Mouse (Mus musculus) thymus, adult 2 months (tissue): ENCODE measurements at regions not wholly inside any gene's neighbourhood (a gene's known extent, or its start where the extent isn't known, plus 50 kb on each side); places are given as distances from the start of the nearest gene placed in this dataset.
A peak's percentile ranks its signal among the peaks of the same experiment; 100 is the strongest.

Experiments
- DNase-seq: peaks from one replicate; pipeline ENCODE4 v3.0.0; 2021
- H3K27ac ChIP-seq: fragments of 200-500 bp; 2 replicates; pipeline ENCODE4 v1.5.1; 2012; ENCODE audit warnings: low read length, control low read depth; ENCODE audit not compliant: control insufficient read depth, insufficient read depth
- H3K27me3 ChIP-seq: fragments of 200-500 bp; 2 replicates; pipeline ENCODE4 v1.6.1; 2012; ENCODE audit warnings: mild to moderate bottlenecking, low read length, moderate library complexity, mixed read lengths; ENCODE audit not compliant: control insufficient read depth, insufficient read depth
- H3K36me3 ChIP-seq: fragments of 200-500 bp; 2 replicates; pipeline ENCODE4 v1.6.1; 2012; ENCODE audit warnings: mild to moderate bottlenecking, low read length, moderate library complexity; ENCODE audit not compliant: control insufficient read depth, insufficient read depth
- H3K4me1 ChIP-seq: fragments of 200-500 bp; replicated peaks from 2 replicates; pipeline ENCODE4 v1.6.1; 2012; ENCODE audit warnings: low read length; ENCODE audit not compliant: control insufficient read depth, insufficient read depth
- H3K4me3 ChIP-seq: fragments of 200-500 bp; 2 replicates; pipeline ENCODE4 v1.5.1; 2012; ENCODE audit warnings: mild to moderate bottlenecking, low read length, control low read depth, moderate library complexity; ENCODE audit not compliant: control insufficient read depth, insufficient read depth
- CTCF ChIP-seq: fragments of 200-500 bp; IDR thresholded peaks from 2 replicates; pipeline ENCODE4 v1.5.1; 2012; ENCODE audit warnings: mild to moderate bottlenecking, control low read depth, low read length, moderate library complexity, borderline replicate concordance; ENCODE audit not compliant: control insufficient read depth, poor library complexity, insufficient read depth; ENCODE audit errors: extremely low read depth
- POLR2A ChIP-seq: fragments of 200-500 bp; IDR thresholded peaks from 2 replicates; pipeline ENCODE4 v1.6.1; 2012; ENCODE audit warnings: mild to moderate bottlenecking, low read length, control low read depth, moderate library complexity; ENCODE audit not compliant: control insufficient read depth, poor library complexity, insufficient read depth; ENCODE audit errors: extremely low read depth
- WGBS: fragments of 180-500 bp; shearing (Covaris S2); methylation state at CpG from one replicate; pipeline ENCODE4 v1.1.7; 2018; 5-methylcytosine and 5-hydroxymethylcytosine counted together

- Histone ChIP-seq H3K4me3 (no peak overlapping the region), H3K36me3 (no peaks in the 10 kb centered on the region), H3K27me3 (no peaks in the 10 kb centered on the region), H3K27ac (no peak overlapping the region), H3K4me1 (peaks cover 27% of the 10 kb centered on the region)
- no peak for TF ChIP-seq CTCF
- no peak for TF ChIP-seq POLR2A
- WGBS: 22% methylated on average over 2 of the region's 2 CpGs
- DNase-seq: no peak
Measured at GRCm38 (mm10) chr9:61042063-61042462, 247.7 kb downstream of the Uaca start.

GRCm38 (mm10) chr9:61044983-61045382 lies 250.6 kb downstream of the Uaca start:
- no peak for TF ChIP-seq POLR2A
- Histone ChIP-seq H3K4me1 (peaks cover 39% of the 10 kb centered on the region), H3K27ac (0 out of 2 replicates have a peak overlapping the region, but pooled peaks have one; percentile 11), H3K36me3 (no peaks in the 10 kb centered on the region), H3K27me3 (no peaks in the 10 kb centered on the region), H3K4me3 (no peak overlapping the region)
- 74% methylated on average over 14 of the region's 14 CpGs for WGBS
- no peak for DNase-seq

- Histone ChIP-seq H3K36me3 (no peaks in the 10 kb centered on the region), H3K27me3 (no peaks in the 10 kb centered on the region), H3K27ac (no peak overlapping the region), H3K4me3 (no peak overlapping the region), H3K4me1 (peaks cover 39% of the 10 kb centered on the region)
- peak; percentile 86 for DNase-seq
- 9% methylated on average over 7 of the region's 7 CpGs for WGBS
- TF ChIP-seq CTCF (peak; percentile 60; the same call in 1 of the 2 replicates), POLR2A (no peak)
Measured at GRCm38 (mm10) chr9:61046517-61046916, 252.2 kb downstream of the Uaca start.

- H3K4me3 ChIP-seq: no peak overlapping the region
- H3K27ac ChIP-seq: no peak overlapping the region
- peaks cover 40% of the 10 kb centered on the region for H3K4me1 ChIP-seq
- DNase-seq: no peak
- H3K36me3 ChIP-seq: no peaks in the 10 kb centered on the region
- TF ChIP-seq POLR2A (no peak), CTCF (no peak)
- WGBS: 85% methylated on average over 11 of the region's 11 CpGs
- H3K27me3 ChIP-seq: no peaks in the 10 kb centered on the region
Measured at GRCm38 (mm10) chr9:61047289-61047688, 252.9 kb downstream of the Uaca start.

GRCm38 (mm10) chr9:61048576-61048975 lies 254.2 kb downstream of the Uaca start:
- Histone ChIP-seq H3K4me3 (no peak overlapping the region), H3K4me1 (peaks cover 43% of the 10 kb centered on the region), H3K36me3 (no peaks in the 10 kb centered on the region), H3K27me3 (no peaks in the 10 kb centered on the region), H3K27ac (no peak overlapping the region)
- 92% methylated on average over 15 of the region's 15 CpGs for WGBS
- no peak for DNase-seq
- no peak for TF ChIP-seq CTCF

- Histone ChIP-seq H3K4me1 (peaks cover 57% of the 10 kb centered on the region), H3K27me3 (no peaks in the 10 kb centered on the region), H3K4me3 (no peak overlapping the region), H3K36me3 (no peaks in the 10 kb centered on the region), H3K27ac (peak overlapping the region; percentile 14; the same call in 1 of the 2 replicates)
- peak; percentile 70 for DNase-seq
- 11% methylated on average over 12 of the region's 12 CpGs for WGBS
- TF ChIP-seq CTCF (no peak), POLR2A (no peak)
Measured at GRCm38 (mm10) chr9:61052621-61053020, 258.3 kb downstream of the Uaca start.

- Histone ChIP-seq H3K36me3 (no peaks in the 10 kb centered on the region), H3K27me3 (no peaks in the 10 kb centered on the region), H3K4me1 (peaks cover 64% of the 10 kb centered on the region), H3K4me3 (peak overlapping the region; percentile 22), H3K27ac (peak overlapping the region; percentile 98)
- TF ChIP-seq POLR2A (peak; percentile 44; the same call in 1 of the 2 replicates), CTCF (peak; percentile 38; the same call in 1 of the 2 replicates)
- 2% methylated on average over 3 of the region's 3 CpGs for WGBS
- peak; percentile 90 for DNase-seq
Measured at GRCm38 (mm10) chr9:61054427-61054826, 260.1 kb downstream of the Uaca start.
